In the genomic region with DNA sequence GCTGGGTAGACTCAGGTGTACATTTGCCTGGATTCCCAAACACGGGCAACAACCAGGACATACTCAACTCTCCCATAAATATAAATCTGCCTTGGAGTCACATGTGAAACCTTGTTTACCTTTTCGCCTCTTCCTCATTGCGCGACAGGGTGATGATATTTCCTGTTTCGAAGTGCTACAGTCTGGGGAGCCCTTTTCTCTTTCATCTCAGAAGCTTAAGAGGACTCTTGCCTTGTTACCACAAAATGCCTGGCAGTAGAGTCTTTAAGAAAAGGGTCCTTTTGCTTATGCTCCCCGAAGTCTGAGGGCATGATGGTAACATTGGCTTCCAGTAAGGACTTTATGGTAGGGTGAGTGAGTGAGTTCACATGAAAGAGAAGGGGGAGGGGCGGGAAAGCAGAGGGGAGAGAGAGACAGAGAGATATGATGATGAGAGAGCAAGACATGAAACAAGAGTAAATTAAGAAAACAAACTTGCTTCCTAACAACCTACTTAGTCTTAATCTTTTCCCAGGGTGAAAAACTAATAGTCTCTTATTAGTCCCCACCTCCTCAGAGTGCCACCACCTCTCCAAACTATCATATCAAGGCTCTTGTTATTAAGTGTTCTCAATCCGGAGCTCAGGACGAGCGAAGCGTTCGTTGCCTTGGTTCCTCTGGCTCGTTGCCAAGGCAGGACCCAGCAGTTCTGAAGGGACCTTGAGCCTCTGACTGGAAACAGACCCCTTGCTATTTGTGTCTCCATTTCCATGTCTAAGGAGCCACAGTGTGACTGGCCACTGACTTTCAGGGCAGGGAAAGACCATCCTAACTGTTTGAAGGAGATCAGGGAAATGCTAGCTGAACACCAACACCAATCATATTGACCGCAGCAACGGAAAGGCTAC, we compare ENCODE assay signal across 8 mouse cellular contexts.
DNase-seq lines count a peak whose midpoint lies in the region; ATAC-seq and TF ChIP-seq lines count a peak whose summit lies in the region.
"Had no signal": no experiment of that assay in that cellular context is flagged by ENCODE, and none has a peak within 500 bp of the region (broad histone marks: within the 10 kb centered on the region; RNA-seq: fewer than 3 reads in every experiment).

No protein-coding gene starts in this region.

- peak; percentile 42 for DNase-seq in right cerebral cortex, postnatal 14 days
- DNase-seq in right cerebral cortex, adult 2 months (ENCODE audit: low spot score in 2 of 2): no peak
- DNase-seq in adrenal gland, postnatal 25 days: peak; percentile 53
- peak; percentile 79 for DNase-seq in lung, embryonic 14.5 days
- DNase-seq in thymus, postnatal 36 days: peak; percentile 26 to 34
- DNase-seq in spleen, postnatal 10 days (ENCODE audit: low spot score in 2 of 2): no peak

- H3K9ac ChIP-seq in lung, embryonic 14.5 days: no peak overlapping the region
- H3K9ac ChIP-seq: neural tube, embryonic 13.5 days had no signal

- no peak overlapping the region for H3K4me3 ChIP-seq in lung, embryonic 14.5 days (ENCODE audit: low read depth, low read length)
- H3K4me3 ChIP-seq: neural tube, embryonic 13.5 days had no signal

- peak; percentile 33; the same call in 1 of the 2 replicates for ATAC-seq in lung, embryonic 14.5 days (ENCODE audit: insufficient read depth)
- ATAC-seq in megakaryocyte progenitor cell, adult 5-6 weeks (replicated peaks; ENCODE audit: poor library complexity): no peak

- no peaks in the 10 kb centered on the region for H3K27me3 ChIP-seq in lung, embryonic 14.5 days (ENCODE audit: insufficient read depth, low read length)
- H3K27me3 ChIP-seq: neural tube, embryonic 13.5 days had no signal

- H3K9me3 ChIP-seq in lung, embryonic 14.5 days (ENCODE audit: low read depth, low read length): no peaks in the 10 kb centered on the region

- no peak for TF ChIP-seq CTCF in lung, embryonic 14.5 days (IDR thresholded peaks at IDR 0.05; ENCODE audit: low read depth)

- 38% methylated on average over 15 of the region's 15 CpGs for WGBS in lung, embryonic 14.5 days

- H3K4me1 ChIP-seq in lung, embryonic 14.5 days (ENCODE audit: insufficient read depth): peaks cover 7% of the 10 kb centered on the region

- no peak overlapping the region for H3K27ac ChIP-seq in lung, embryonic 14.5 days (ENCODE audit: low read depth)
- H3K27ac ChIP-seq: neural tube, embryonic 13.5 days had no signal

- no peak overlapping the region for H3K4me2 ChIP-seq in lung, embryonic 14.5 days
- H3K4me2 ChIP-seq: neural tube, embryonic 13.5 days had no signal

- no peaks in the 10 kb centered on the region for H3K36me3 ChIP-seq in lung, embryonic 14.5 days (ENCODE audit: insufficient read depth)
- H3K36me3 ChIP-seq: neural tube, embryonic 13.5 days had no signal

Comparison
In these comparisons a context has a peak if more than half of its experiments do, and no peak if none do; other contexts are left out.
1. DNase-seq: peak in right cerebral cortex, postnatal 14 days (single experiment), adrenal gland, postnatal 25 days (single experiment), lung, embryonic 14.5 days (single experiment) and thymus, postnatal 36 days (2 of 2); none in right cerebral cortex, adult 2 months (0 of 2) and spleen, postnatal 10 days (0 of 2).